Mouse (Mus musculus) gastrocnemius, adult 2 months (tissue): ENCODE data around the gene Vti1a. TPM values are rescaled to one million over a fixed set of nuclear protein-coding genes. Genes with fewer than 3 reads are reported as not detected.

Experiments used
- DNase-seq: peaks from one replicate; pipeline ENCODE4 v3.0.0; 2022
- H3K27ac ChIP-seq: fragments of 200-600 bp; 2 replicates; pipeline ENCODE4 v1.8.1; 2022; ENCODE audit warnings: mild to moderate bottlenecking
- H3K4me3 ChIP-seq: fragments of 200-600 bp; 2 replicates; pipeline ENCODE4 v1.8.1; 2022; ENCODE audit warnings: mild to moderate bottlenecking, moderate library complexity
- CTCF ChIP-seq: fragments of 200-600 bp; IDR thresholded peaks from 2 replicates; pipeline ENCODE4 v1.8.1; 2022; ENCODE audit warnings: antibody characterized with exemption, mild to moderate bottlenecking, moderate library complexity
- intact Hi-C: fragments of 180-260 bp; cut with DNase I; formaldehyde crosslinking; loops from one replicate; pipeline ENCODE4 v1.15.1; 2025
- total RNA-seq, 2 experiments: library from RNA; stranded (reverse); gene quantifications; 2 replicates each; pipeline ENCODE4 v1.2.3; 2021

Gene Vti1a
- total RNA-seq, 2 experiments from 2014 or later, result 18.9 to 20.3 TPM

- no peak for TF ChIP-seq CTCF
- Histone ChIP-seq H3K4me3 (no peak overlapping the region), H3K27ac (no peak overlapping the region)
- DNase-seq, result no peak
- intact Hi-C loops, result no loop called here
Observed at GRCm38 (mm10) chr19:55607725-55608124, 291.6 kb downstream of the Vti1a start.

- H3K27ac ChIP-seq, result no peak overlapping the region
- H3K4me3 ChIP-seq, result no peak overlapping the region
- no peak for TF ChIP-seq CTCF
- no peak for DNase-seq
- intact Hi-C loops, result no loop called here
Observed at GRCm38 (mm10) chr19:55608858-55609375, 292.8 kb downstream of the Vti1a start.

GRCm38 (mm10) chr19:55609806-55610205, 293.7 kb downstream of the Vti1a start:
- TF ChIP-seq CTCF, result no peak
- Histone ChIP-seq H3K27ac (no peak overlapping the region), H3K4me3 (no peak overlapping the region)
- intact Hi-C loops, result no loop called here
- no peak for DNase-seq

GRCm38 (mm10) chr19:55615743-55616142, 299.6 kb downstream of the Vti1a start:
- no peak for TF ChIP-seq CTCF
- DNase-seq, result no peak
- intact Hi-C loops, result no loop called here
- Histone ChIP-seq H3K4me3 (no peak overlapping the region), H3K27ac (no peak overlapping the region)

GRCm38 (mm10) chr19:55616276-55616675, 300.2 kb downstream of the Vti1a start:
- no peak overlapping the region for H3K4me3 ChIP-seq
- intact Hi-C loops, result no loop called here
- DNase-seq, result no peak
- TF ChIP-seq CTCF, result no peak
- H3K27ac ChIP-seq, result no peak overlapping the region

- Histone ChIP-seq H3K27ac (no peak overlapping the region), H3K4me3 (no peak overlapping the region)
- no peak for TF ChIP-seq CTCF
- no peak for DNase-seq
- intact Hi-C loops, result no loop called here
Observed at GRCm38 (mm10) chr19:55616937-55617336, 300.8 kb downstream of the Vti1a start.

- intact Hi-C loops, result no loop called here
- TF ChIP-seq CTCF, result no peak
- Histone ChIP-seq H3K27ac (no peak overlapping the region), H3K4me3 (no peak overlapping the region)
- no peak for DNase-seq
Observed at GRCm38 (mm10) chr19:55618546-55618945, 302.5 kb downstream of the Vti1a start.

GRCm38 (mm10) chr19:55620411-55621008, 304.4 kb downstream of the Vti1a start:
- H3K4me3 ChIP-seq, result no peak overlapping the region
- intact Hi-C loops, result no loop called here
- DNase-seq, result no peak
- H3K27ac ChIP-seq, result no peak overlapping the region
- TF ChIP-seq CTCF, result no peak

GRCm38 (mm10) chr19:55621011-55621625, 305.0 kb downstream of the Vti1a start:
- intact Hi-C loops, result no loop called here
- TF ChIP-seq CTCF, result peak; percentile 7; the same call in 1 of the 2 replicates
- Histone ChIP-seq H3K4me3 (no peak overlapping the region), H3K27ac (no peak overlapping the region)
- DNase-seq, result peak; percentile 68

- intact Hi-C loops, result no loop called here
- DNase-seq, result no peak
- Histone ChIP-seq H3K27ac (no peak overlapping the region), H3K4me3 (no peak overlapping the region)
- TF ChIP-seq CTCF, result no peak
Observed at GRCm38 (mm10) chr19:55622821-55623220, 306.7 kb downstream of the Vti1a start.

- intact Hi-C loops, result no loop called here
- no peak for DNase-seq
- TF ChIP-seq CTCF, result no peak
- Histone ChIP-seq H3K27ac (no peak overlapping the region), H3K4me3 (no peak overlapping the region)
Observed at GRCm38 (mm10) chr19:55623605-55624004, 307.5 kb downstream of the Vti1a start.

- Histone ChIP-seq H3K27ac (no peak overlapping the region), H3K4me3 (no peak overlapping the region)
- no peak for TF ChIP-seq CTCF
- DNase-seq, result no peak
- intact Hi-C loops, result no loop called here
Observed at GRCm38 (mm10) chr19:55626483-55626882, 310.4 kb downstream of the Vti1a start.

GRCm38 (mm10) chr19:55626952-55627351, 310.9 kb downstream of the Vti1a start:
- TF ChIP-seq CTCF, result no peak
- H3K27ac ChIP-seq, result no peak overlapping the region
- DNase-seq, result no peak
- H3K4me3 ChIP-seq, result no peak overlapping the region
- intact Hi-C loops, result no loop called here

- no peak for TF ChIP-seq CTCF
- intact Hi-C loops, result no loop called here
Observed at GRCm38 (mm10) chr19:55635488-55635887, 319.4 kb downstream of the Vti1a start.

More at GRCm38 (mm10) chr19:55635488-55635887, 319.4 kb downstream of the Vti1a start:
- no peak overlapping the region for H3K27ac ChIP-seq
- H3K4me3 ChIP-seq, result no peak overlapping the region
- DNase-seq, result no peak
